Mouse (Mus musculus) E14TG2a.4 (cell line): ENCODE measurements around the gene Tctn3.
"Not testable (repeated sequence)": the region's sequence is repeated elsewhere in the genome, so short reads cannot be mapped to it uniquely, and the experiment has no call there.

ENCODE experiments used
- H3K27me3 ChIP-seq: 2 replicates; pipeline ENCODE4 v1.6.1; 2014; ENCODE audit warnings: low read length, control low read depth; ENCODE audit not compliant: insufficient read depth
- H3K36me3 ChIP-seq: 2 replicates; pipeline ENCODE4 v1.6.1; 2014; ENCODE audit warnings: low read length, control low read depth; ENCODE audit not compliant: insufficient read depth
- H3K4me1 ChIP-seq: replicated peaks from 2 replicates; pipeline ENCODE4 v1.6.1; 2014; ENCODE audit warnings: low read depth, low read length, control low read depth
- H3K4me3 ChIP-seq: replicated peaks from 2 replicates; pipeline ENCODE4 v1.5.1; 2014; ENCODE audit warnings: mild to moderate bottlenecking, low read length
- H3K9me3 ChIP-seq: 2 replicates; pipeline ENCODE4 v1.6.1; 2014; ENCODE audit warnings: low read length, control low read depth
- CTCF ChIP-seq: conservative IDR thresholded peaks from 2 replicates; pipeline ENCODE4 v1.5.1; 2014; ENCODE audit warnings: low read length
- NANOG ChIP-seq: IDR thresholded peaks from 2 replicates; pipeline ENCODE4 v1.6.1; 2014; ENCODE audit warnings: borderline replicate concordance, low read length, mixed read lengths
- POU5F1 ChIP-seq: IDR thresholded peaks from 2 replicates; pipeline ENCODE4 v1.6.1; 2014; ENCODE audit warnings: low read length, borderline replicate concordance

Tctn3 gene

DNA sequence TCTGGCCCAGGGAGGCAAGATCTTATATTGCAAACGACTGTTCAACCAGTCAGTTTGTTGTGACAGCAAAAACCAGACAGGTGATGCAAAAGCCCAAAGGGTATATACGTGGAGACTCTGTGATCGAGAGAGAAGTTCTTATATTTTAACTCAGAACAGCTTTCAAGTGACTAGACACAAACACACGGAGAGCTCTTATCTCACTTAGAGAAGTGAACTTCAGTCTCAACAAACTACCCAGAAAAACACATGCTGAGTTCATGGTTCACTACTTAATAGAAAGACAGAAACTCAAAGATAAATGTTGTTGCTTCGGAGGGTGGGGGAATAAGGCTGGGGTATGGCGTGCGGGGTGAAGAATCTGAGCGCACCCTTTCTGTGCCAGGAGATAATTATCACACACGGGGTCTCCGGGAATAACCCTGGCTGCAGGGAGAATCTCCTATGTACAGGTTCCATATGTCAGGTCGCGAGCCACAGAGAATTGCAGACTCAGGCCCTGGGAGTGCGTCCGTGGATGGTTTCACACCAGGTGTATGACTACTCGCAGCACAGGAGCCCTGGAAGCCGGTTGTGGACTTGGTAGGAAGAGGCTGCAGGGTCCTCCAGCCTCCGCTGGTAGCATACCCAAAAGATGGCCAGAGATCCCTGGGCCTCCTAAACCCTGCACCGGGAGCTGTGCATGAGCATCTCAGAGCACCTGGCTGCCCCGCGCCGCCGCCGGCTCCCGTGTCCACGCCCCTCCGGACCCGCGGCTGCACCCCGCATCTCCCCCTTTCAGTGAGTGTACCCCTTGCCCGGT, 24.3 kb downstream of the Tctn3 start:
- Histone ChIP-seq H3K4me3 (peak overlapping the region; percentile 87), H3K27me3 (peaks cover 12% of the 10 kb centered on the region; the same call in 1 of the 2 replicates), H3K4me1 (peaks cover 33% of the 10 kb centered on the region), H3K36me3 (peaks cover 29% of the 10 kb centered on the region), H3K9me3 (no peaks in the 10 kb centered on the region)
- TF ChIP-seq POU5F1 (no peak), NANOG (no peak), CTCF (no peak)

DNA sequence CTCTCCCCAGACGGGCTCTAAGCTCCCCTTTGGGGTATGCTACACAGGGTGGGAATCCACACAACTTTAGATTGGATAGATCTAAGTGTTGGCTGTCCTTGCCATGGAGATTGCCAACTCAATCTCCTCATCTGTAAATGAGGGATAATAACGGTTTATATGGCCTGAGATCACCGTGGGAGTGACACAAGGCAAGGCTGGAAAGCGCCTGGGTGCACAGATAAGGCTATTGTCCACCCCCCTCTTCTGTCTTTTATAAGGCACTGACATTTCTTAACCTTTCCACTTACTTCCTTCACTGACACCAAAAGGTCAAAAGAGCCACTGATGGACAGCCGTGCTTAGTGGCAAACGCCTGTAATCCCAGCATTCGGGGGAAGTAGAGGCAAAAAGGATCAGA, 25.1 kb downstream of the Tctn3 start:
- H3K27me3 ChIP-seq, result peaks cover 12% of the 10 kb centered on the region; the same call in 1 of the 2 replicates
- peak overlapping the region; percentile 87; the same call in 1 of the 2 replicates for H3K4me3 ChIP-seq

DNA sequence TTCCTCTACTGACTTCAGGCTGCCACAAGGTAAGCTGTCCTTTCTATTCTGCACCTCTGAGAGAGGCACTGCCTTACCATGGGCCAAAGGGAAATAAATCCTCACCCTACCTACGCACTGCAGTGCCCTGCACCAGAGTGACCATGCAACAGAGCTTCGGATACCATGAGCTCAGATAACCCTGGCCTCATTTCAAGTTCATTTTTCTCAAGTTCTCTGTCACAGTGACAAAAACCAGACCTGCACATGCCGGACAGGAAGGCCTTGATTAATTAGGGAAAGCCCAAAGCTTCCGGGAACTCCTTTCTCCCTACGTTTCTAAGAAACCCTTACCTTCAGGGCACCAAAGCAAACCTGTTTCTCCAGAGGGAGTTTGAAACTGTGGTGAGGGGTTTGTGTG, 30.4 kb downstream of the Tctn3 start:
- H3K9me3 ChIP-seq, result no peaks in the 10 kb centered on the region

More for the DNA sequence above, 25.1 kb downstream of the Tctn3 start:
- Histone ChIP-seq H3K9me3 (no peaks in the 10 kb centered on the region), H3K36me3 (peaks cover 37% of the 10 kb centered on the region), H3K4me1 (peaks cover 33% of the 10 kb centered on the region)
- TF ChIP-seq NANOG (no peak), POU5F1 (no peak), CTCF (no peak)

DNA sequence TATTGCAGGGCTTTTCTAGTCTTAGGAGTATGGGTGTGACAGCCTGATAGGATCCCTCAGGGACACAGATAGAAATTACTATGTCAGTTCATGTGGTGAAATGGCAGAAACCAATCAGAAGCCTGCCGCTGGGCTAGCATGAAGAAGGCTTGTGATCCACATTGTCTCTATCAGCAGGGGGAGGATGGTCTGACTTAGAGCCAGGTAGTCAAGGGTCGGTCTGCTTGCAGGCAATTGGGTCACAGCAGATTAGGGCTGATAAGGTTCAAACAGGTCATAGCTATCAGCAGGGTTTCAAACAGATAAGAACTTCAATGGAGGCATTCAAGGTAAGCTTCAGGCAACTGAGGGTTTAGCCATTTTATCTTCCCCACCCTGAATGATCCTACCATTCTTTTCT, 31.1 kb downstream of the Tctn3 start:
- TF ChIP-seq POU5F1 (no peak), NANOG (no peak), CTCF (no peak)
- no peaks in the 10 kb centered on the region for H3K27me3 ChIP-seq
- no peaks in the 10 kb centered on the region for H3K4me1 ChIP-seq
- peaks cover 85% of the 10 kb centered on the region for H3K36me3 ChIP-seq
- H3K4me3 ChIP-seq, result no peak overlapping the region
- no peaks in the 10 kb centered on the region for H3K9me3 ChIP-seq

More for the DNA sequence above, 30.4 kb downstream of the Tctn3 start:
- Histone ChIP-seq H3K36me3 (peaks cover 82% of the 10 kb centered on the region), H3K27me3 (no peaks in the 10 kb centered on the region), H3K4me3 (no peak overlapping the region), H3K4me1 (peaks cover 3% of the 10 kb centered on the region; the same call in 1 of the 2 replicates)
- TF ChIP-seq POU5F1, result no peak
- no peak for TF ChIP-seq CTCF
- TF ChIP-seq NANOG, result no peak

DNA sequence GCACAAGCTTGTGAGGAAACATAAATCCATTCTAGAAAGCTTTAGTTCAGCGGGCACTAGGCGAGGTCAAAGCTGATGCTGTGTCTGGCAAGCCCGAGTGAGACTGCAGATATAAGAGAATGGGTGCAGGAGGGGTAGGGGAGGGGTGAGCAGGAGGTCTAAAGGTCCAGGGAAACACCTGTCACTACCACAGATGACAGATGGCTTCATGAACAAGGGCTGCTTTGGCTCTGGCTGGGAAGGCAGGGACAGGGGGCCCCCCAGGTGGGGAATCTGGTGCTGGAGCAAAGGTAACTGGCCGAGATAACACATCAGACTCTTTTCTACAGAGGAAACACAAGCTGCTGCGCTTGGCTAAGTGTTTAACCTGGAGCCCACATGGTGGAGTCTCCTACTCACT, 36.6 kb downstream of the Tctn3 start:
- Histone ChIP-seq H3K4me1 (no peaks in the 10 kb centered on the region), H3K9me3 (peaks cover 5% of the 10 kb centered on the region), H3K36me3 (peaks cover 90% of the 10 kb centered on the region), H3K27me3 (no peaks in the 10 kb centered on the region), H3K4me3 (no peak overlapping the region)
- no peak for TF ChIP-seq CTCF
- no peak for TF ChIP-seq NANOG
- no peak for TF ChIP-seq POU5F1

DNA sequence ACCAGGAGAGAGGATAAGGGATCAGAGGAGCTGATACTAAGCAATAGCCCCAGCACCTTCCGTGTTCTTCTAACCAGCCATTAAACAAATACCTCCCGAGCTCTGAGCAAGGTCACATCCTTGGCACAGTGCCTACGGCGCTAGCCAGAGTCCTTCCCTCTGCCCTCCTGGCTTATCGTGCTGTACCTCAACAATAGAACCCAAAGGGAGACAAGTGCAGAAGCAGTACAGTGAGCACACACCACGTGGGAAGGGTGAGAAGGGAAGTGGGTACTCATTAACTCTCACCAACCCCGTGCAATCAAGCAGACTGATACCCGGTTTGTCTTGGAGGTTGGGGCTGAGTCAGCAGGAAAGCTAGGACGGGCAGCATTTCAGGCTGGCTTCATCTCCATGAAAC, 41.3 kb downstream of the Tctn3 start:
- Histone ChIP-seq H3K27me3 (no peaks in the 10 kb centered on the region), H3K4me3 (no peak overlapping the region), H3K36me3 (peaks cover 94% of the 10 kb centered on the region), H3K9me3 (peaks cover 17% of the 10 kb centered on the region), H3K4me1 (no peaks in the 10 kb centered on the region)
- TF ChIP-seq NANOG (no peak), CTCF (no peak), POU5F1 (no peak)

DNA sequence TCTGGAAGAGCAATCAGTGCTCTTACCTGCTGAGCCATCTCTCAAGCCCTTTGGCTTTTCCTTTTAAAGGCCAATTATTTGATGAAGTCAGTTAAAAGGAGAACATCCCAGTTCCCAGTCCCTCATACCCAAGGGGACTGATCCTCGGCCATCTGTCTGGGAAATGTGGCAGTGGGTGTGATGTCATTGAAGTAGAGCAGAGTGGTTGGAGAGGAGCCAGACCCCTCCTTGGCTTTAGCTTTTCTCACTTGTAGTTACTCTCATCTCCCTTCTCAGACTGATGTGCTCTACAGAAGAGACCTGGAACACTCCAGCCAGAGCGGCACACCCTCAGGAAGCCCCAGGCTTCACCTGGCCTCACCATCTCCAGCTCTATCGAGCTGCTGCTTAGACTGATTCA, 44.4 kb downstream of the Tctn3 start:
- TF ChIP-seq NANOG, result no peak
- no peak for TF ChIP-seq CTCF
- no peak for TF ChIP-seq POU5F1
- no peaks in the 10 kb centered on the region for H3K27me3 ChIP-seq
- peaks cover 17% of the 10 kb centered on the region for H3K9me3 ChIP-seq
- no peak overlapping the region for H3K4me3 ChIP-seq
- peaks cover 91% of the 10 kb centered on the region for H3K36me3 ChIP-seq
- no peaks in the 10 kb centered on the region for H3K4me1 ChIP-seq

DNA sequence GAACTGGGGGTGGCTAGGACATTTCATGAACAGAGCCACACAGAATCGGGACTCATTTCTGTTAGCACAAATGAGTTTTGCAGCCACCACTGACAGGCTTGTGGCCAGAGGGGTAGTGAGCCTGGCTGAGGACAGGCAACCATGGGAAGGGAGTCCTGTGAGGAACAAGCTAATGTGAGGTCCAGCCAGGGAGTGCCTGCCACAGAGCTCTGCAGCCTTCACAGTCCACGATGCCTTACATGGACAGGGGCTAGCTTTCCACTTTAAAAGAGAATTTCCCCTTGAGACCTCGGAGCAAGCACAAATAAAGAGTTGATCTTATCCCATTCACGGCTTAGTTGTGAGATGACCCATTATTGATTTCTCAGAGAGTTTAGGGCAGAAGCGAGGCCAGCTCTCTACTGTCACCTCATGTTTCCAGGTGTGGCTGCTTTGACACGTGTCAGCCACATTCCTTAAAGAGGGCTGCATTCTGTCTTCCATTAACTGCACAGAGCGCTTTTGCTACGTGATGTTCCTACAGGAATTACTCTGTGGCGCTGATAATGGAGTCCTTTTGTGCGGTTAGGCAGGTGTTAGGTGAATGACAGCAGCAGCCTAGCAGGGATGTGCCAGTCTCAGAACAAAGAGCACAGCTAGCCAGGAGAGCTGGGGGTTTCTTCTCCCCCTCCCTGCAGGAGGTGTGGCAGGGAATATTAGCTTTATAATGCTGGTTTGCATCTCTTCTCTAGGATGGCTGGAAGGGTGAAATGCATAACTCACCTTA, 48.0 kb downstream of the Tctn3 start:
- Histone ChIP-seq H3K4me1 (no peaks in the 10 kb centered on the region), H3K36me3 (peaks cover 67% of the 10 kb centered on the region), H3K27me3 (no peaks in the 10 kb centered on the region), H3K4me3 (no peak overlapping the region), H3K9me3 (no peaks in the 10 kb centered on the region)
- TF ChIP-seq POU5F1, result no peak
- no peak for TF ChIP-seq CTCF
- no peak for TF ChIP-seq NANOG

DNA sequence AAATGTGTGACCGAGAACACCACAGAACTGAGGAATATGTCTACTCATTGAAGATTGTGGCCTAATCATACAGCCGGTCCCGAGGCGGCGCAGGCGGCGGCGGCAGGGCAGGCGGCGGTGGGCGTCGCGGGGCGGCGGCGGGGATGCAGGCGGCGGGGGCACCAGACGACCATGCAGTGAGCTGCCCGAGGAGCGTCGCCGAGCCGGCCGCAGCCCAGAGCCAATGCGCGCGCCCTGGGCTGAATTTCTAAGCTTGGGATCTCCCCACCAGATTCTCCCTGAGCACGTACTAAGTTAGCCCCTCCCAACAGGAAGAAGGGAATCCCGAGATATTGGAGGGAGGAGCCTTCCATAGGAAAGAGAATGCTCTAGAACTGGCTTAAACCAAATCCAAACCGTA, 50.5 kb downstream of the Tctn3 start:
- H3K9me3 ChIP-seq, H3K27me3 ChIP-seq, H3K4me3 ChIP-seq, H3K4me1 ChIP-seq: not testable (repeated sequence)
- H3K36me3 ChIP-seq, result peaks cover 61% of the 10 kb centered on the region
